Mouse (Mus musculus): ENCODE results near the gene Lrig1.
A peak's percentile ranks its signal among the peaks of the same experiment; 100 is the strongest.

Gene Lrig1

DNA sequence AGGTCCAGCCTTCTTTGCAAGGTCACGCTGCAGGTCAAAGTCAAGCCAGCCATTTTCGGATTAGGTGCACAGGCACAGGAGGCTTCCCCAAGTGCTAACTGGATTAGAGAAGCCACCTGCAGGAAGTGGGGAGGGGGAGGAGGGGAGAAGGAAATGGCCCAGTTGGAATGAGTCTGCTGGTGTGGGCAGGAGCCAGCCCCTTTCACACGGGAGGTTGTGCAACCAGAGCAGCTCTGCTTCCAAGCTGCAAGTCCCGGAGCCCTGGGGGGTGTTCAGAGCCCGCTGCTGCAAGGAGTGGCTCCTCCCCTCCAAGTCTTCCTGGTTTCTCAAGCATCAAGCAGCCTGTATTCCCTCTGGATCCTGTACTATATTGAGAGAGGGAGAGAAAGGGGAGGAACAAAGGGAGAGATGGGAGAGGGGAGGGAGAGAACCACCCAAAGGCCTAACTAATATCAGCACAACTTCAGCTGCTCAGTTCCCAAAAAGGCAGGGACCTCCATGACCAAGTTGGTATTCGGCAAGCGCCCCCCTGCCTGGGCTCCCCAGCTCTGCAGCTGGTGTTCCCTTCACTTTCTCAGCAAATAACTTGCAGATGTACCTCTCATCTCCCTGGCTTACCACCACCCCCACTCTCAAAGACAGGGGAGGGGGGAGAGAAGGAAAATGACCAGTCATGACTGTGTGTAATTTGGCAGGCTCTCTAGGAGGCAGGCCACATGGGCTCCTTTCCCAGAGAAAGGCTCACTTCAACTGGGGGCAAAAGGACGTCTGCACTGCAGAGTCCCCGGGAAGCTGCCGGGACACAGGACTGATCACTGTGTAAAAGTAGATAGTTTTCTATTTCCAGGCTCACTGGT, 52.2 kb downstream of the Lrig1 start:
- no peak for DNase-seq (ENCODE audit: low spot score)

- DNase-seq (ENCODE audit: low spot score), result no peak
Measured at GRCm38 (mm10) chr6:94646902-94647301, 53.1 kb downstream of the Lrig1 start.

GRCm38 (mm10) chr6:94646274-94646863, 53.6 kb downstream of the Lrig1 start:
- DNase-seq (ENCODE audit: low spot score), result no peak

GRCm38 (mm10) chr6:94645723-94646122, 54.2 kb downstream of the Lrig1 start:
- no peak for DNase-seq (ENCODE audit: low spot score)

DNA sequence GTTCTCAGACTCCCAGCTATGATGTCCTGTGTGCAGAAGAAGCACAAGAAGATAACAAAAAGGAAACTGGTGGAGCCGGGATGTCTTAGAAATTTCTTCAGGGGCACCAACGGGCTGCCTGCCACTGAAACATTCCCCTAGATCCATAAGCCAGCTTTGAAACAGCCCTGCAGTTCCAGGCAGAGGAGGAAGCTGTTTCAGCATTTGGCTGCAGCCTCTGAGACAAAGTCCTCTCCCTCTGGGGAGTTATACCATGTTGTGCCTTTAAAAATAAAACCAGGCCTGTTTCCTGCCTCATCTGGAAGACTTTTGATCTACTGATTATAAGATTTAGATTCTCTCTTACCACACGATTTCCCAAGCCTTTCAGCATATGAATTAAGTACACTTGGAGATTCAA, 55.3 kb downstream of the Lrig1 start:
- DNase-seq (ENCODE audit: low spot score), result no peak

GRCm38 (mm10) chr6:94643989-94644388, 56.0 kb downstream of the Lrig1 start:
- no peak for DNase-seq (ENCODE audit: low spot score)

DNA sequence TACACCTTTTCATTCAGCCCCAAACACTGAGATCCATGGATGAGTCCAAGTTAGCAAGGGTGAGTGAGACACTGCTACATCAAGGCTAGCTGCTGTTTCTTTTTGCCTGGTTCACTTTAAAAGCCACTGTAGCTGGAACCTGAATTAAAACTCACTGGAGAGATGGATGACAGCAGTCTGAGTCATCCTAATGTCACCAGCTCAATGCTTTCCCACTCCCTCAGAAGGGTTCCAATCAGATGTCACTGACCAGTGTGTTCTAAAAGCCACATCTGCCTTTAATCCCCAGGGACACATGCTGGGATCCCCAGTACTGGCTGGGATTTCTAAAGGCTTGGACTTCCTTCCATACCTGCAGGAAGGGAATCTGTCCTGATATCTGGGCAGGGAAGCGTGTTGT, 57.9 kb downstream of the Lrig1 start:
- DNase-seq (ENCODE audit: low spot score), result no peak

DNA sequence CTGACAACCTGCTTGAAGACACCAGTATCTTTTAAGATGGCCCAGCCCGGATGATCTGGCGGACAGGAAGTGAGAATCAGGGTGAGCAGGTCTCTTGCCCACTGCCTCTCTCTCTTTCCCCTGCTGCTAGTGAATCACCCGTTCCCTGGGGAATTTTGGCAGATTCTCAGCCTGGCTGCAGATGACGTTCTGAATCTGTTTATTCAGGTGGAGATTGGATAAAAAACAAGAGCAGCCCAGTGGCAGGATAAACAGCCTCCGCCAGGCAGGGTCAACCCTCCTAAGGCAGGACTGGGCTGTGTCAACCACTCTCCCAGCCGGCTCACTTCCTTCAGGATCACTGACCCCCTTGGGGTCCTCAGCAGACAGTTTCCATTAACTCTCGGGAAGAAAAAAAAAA, 59.7 kb downstream of the Lrig1 start:
- no peak for DNase-seq (ENCODE audit: low spot score)

DNA sequence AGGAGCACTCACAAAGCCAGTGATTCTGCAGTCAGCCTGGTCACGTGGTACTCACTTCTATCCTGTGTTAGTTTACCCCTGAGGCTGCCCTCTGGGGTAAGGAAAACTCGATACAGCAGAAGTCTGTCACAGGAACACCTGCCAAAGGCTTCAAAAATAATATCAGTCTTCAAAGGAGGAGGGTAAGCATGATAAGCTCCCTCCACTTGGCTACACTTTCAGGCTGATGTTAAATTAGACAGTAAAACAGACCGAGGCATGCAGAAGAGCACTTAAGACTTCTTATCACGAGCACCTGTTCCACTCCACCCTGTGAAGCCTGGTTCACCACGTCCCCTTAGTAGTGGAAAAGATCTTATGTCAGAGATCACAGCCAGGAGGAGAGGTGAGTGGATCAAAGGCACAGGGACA, 62.9 kb downstream of the Lrig1 start:
- no peak for DNase-seq (ENCODE audit: low spot score)

DNA sequence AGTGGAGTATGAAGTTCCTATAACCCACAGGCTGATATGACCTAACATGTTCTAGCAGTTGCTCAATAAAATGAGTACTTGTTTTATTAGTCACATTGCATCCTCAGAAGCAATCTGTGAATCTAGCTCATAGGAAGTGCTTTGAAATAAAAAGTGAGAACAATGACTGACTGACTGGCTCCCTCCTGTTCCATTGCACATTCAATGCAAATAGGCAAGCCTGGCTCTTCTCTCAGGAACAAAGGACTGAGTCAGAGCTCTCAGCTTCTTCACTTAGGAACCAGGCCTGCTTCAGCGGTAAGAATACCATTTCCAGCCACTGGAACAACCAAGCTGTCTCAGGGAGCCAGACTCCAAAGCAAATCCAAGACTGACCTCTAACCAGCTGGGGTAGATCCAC, 64.6 kb downstream of the Lrig1 start:
- DNase-seq (ENCODE audit: low spot score), result no peak

DNA sequence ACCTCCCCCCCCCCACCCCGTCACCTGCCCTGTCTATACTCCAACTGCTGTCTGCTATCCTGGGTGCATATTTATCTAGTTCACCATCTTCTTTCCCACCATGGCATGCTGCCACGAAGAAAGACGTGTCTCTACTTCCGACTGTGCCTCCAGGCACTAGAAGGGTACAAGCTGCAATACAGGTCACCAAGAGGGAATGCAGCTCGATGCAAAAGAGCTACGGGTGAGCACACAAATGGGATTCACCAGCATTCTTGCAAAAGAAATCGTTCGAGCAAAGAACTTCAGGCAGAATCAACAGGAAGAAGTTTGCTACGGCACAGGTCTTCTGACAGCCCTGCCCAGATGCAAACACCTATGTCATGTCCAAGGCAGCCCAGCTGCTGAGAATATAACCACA, 65.2 kb downstream of the Lrig1 start:
- DNase-seq (ENCODE audit: low spot score), result peak; percentile 23

GRCm38 (mm10) chr6:94634274-94634673, 65.7 kb downstream of the Lrig1 start:
- DNase-seq (ENCODE audit: low spot score), result peak; percentile 16

- DNase-seq (ENCODE audit: low spot score), result no peak
Measured at GRCm38 (mm10) chr6:94631779-94632082, 68.2 kb downstream of the Lrig1 start.

- DNase-seq (ENCODE audit: low spot score), result no peak
Measured at GRCm38 (mm10) chr6:94631051-94631778, 68.7 kb downstream of the Lrig1 start.

GRCm38 (mm10) chr6:94628787-94629186, 71.2 kb downstream of the Lrig1 start:
- DNase-seq (ENCODE audit: low spot score), result no peak

DNA sequence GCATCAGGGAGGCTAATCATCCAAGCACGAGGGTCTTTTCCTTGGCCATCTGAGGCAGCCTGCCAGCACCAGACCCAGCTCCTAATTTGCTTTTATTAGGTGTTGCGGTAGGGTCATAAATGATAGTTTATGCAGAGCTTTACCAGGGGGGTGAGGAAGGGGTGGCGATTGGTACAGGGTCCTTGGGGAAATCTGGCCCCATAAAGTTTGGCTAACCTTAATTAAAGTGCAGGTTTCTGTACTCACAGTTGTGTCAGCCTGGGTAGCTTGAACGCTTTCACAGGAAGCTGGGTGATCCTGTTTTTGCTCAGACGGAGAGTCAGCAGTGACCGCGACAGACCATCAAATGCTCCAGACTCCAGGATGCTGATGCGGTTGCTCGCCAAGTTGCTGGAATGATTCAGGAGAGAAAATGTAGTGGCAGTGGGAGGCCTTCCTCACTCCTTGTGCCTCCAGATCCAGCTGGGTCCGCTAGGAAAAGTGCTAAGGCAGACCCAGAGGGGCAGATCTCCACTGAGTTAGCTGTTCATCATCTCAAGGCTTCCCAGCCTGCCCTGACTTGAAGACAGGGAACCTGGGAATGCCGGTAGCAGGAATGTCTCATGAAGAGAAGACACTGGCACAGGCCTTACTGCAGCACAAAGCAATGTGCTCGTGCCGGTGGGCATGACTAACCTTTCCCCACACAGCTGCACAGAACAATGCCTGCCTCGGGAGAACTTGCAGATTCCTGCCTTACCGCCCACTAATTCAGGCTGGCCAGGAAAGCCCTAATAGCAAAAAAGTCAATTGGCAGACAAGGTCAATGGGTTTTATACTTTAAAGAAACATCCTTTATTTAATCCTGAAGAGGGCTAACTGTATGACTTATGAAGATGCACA, 72.0 kb downstream of the Lrig1 start:
- DNase-seq (ENCODE audit: low spot score), result no peak

DNA sequence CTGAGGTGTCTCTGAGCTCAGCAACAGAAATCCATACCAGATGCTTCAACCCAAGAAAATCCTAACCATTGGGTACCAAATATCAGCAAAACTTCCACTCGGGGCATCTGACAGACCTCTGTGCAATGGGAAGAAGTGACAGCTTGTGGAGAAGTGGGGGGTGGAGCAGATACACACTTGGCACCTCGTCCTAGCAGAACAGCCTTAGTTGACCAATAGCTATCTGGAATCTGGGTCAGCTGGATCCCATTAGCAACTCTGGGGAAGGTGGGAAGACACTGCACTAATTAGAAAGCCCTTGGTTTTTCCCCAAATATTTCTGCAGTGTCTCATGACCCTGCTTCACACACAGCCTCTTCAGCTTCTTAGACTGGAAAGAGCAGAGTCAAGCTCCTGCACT, 73.2 kb downstream of the Lrig1 start:
- no peak for DNase-seq (ENCODE audit: low spot score)

- DNase-seq (ENCODE audit: low spot score), result no peak
Measured at GRCm38 (mm10) chr6:94625896-94626295, 74.1 kb downstream of the Lrig1 start.

- DNase-seq (ENCODE audit: low spot score), result no peak
Measured at GRCm38 (mm10) chr6:94624543-94624942, 75.4 kb downstream of the Lrig1 start.

- DNase-seq (ENCODE audit: low spot score), result peak; percentile 42
Measured at GRCm38 (mm10) chr6:94622983-94623382, 77.0 kb downstream of the Lrig1 start.

- DNase-seq (ENCODE audit: low spot score), result no peak
Measured at GRCm38 (mm10) chr6:94620801-94621301, 79.1 kb downstream of the Lrig1 start.

DNA sequence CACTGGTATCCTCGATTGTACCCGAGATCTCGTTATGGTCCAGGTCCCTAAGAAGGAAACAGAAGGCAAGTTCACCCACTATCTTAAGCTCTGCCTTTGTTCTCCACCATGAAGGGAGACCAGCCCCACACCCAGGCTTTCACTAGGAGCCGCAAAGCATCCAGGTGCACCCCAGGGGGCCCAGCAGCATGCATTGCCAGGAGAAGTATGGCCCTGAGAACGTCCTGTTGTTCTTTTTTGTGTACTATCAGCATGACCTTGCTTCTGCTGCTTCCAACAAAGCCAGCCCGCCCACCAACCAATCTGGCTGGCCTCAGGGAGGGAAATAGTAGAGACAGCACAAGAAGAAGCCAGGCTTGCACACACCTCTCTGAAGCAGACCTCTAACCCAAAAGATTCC, 79.7 kb downstream of the Lrig1 start:
- DNase-seq (ENCODE audit: low spot score), result no peak

Data from T-cell, adult 2 months (primary cell).